Mouse (Mus musculus): Measurements from ENCODE around the gene Ifi206. TPM values are rescaled to one million over a fixed set of nuclear protein-coding genes. Genes with fewer than 3 reads are reported as not detected.
"Not testable (repeated sequence)": the region's sequence is repeated elsewhere in the genome, so short reads cannot be mapped to it uniquely, and the experiment has no call there.

The Ifi206 gene
- 0.08 TPM in 1 of 2 replicates, not detected in the other for polyA plus RNA-seq (2014; fragmentation: Nextera tagmentation; extraction: Ambion mirVana)

- not testable (repeated sequence) for H3K9me3 ChIP-seq (replicated peaks; ENCODE audit: control insufficient read depth, low read length); H3K9ac ChIP-seq (ENCODE audit: low read length); H3K27ac ChIP-seq (ENCODE audit: low read depth, low read length); H3K36me3 ChIP-seq (ENCODE audit: control insufficient read depth, insufficient read depth, low read length); H3K4me3 ChIP-seq (ENCODE audit: low read depth, low read length); H3K4me2 ChIP-seq (ENCODE audit: low read length); DNase-seq (ENCODE audit: low spot score); ATAC-seq; H3K4me1 ChIP-seq (ENCODE audit: control insufficient read depth, insufficient read depth, low read length); H3K27me3 ChIP-seq (replicated peaks; ENCODE audit: control insufficient read depth, insufficient read depth, low read length)
- 83% methylated on average over 3 of the region's 3 CpGs for WGBS
Measured at GRCm38 (mm10) chr1:173490812-173491480, at the start of gene Ifi206. Ifi206 (minus strand) TSS chr1:173491041.

GRCm38 (mm10) chr1:173535791-173536190 lies 45.0 kb upstream of the Ifi206 start, which contains the start of gene Ifi214:
Ifi214 (minus strand) TSS chr1:173535957.
- H3K27ac ChIP-seq (ENCODE audit: low read depth, low read length); H3K9me3 ChIP-seq (replicated peaks; ENCODE audit: control insufficient read depth, low read length); H3K4me2 ChIP-seq (ENCODE audit: low read length); ATAC-seq; H3K4me3 ChIP-seq (ENCODE audit: low read depth, low read length); DNase-seq (ENCODE audit: low spot score); H3K27me3 ChIP-seq (replicated peaks; ENCODE audit: control insufficient read depth, insufficient read depth, low read length); H3K36me3 ChIP-seq (ENCODE audit: control insufficient read depth, insufficient read depth, low read length); H3K4me1 ChIP-seq (ENCODE audit: control insufficient read depth, insufficient read depth, low read length); H3K9ac ChIP-seq (ENCODE audit: low read length): not testable (repeated sequence)
- 89% methylated on average over 3 of the region's 3 CpGs for WGBS

- Histone ChIP-seq H3K36me3 (ENCODE audit: control insufficient read depth, insufficient read depth, low read length) (no peaks in the 10 kb centered on the region), H3K9me3 (replicated peaks; ENCODE audit: control insufficient read depth, low read length) (no peaks in the 10 kb centered on the region), H3K9ac (ENCODE audit: low read length) (no peak overlapping the region), H3K4me1 (ENCODE audit: control insufficient read depth, insufficient read depth, low read length) (no peaks in the 10 kb centered on the region), H3K4me2 (ENCODE audit: low read length) (no peak overlapping the region), H3K27me3 (replicated peaks; ENCODE audit: control insufficient read depth, insufficient read depth, low read length) (no peaks in the 10 kb centered on the region), H3K4me3 (ENCODE audit: low read depth, low read length) (no peak overlapping the region), H3K27ac (ENCODE audit: low read depth, low read length) (no peak overlapping the region)
- DNase-seq (ENCODE audit: low spot score), result no peak
- ATAC-seq, result no peak
Measured at GRCm38 (mm10) chr1:173521452-173521851, 30.6 kb upstream of the Ifi206 start.

- not testable (repeated sequence) for H3K27me3 ChIP-seq (replicated peaks; ENCODE audit: control insufficient read depth, insufficient read depth, low read length); H3K36me3 ChIP-seq (ENCODE audit: control insufficient read depth, insufficient read depth, low read length); H3K9ac ChIP-seq (ENCODE audit: low read length); ATAC-seq; DNase-seq (ENCODE audit: low spot score); H3K9me3 ChIP-seq (replicated peaks; ENCODE audit: control insufficient read depth, low read length); H3K27ac ChIP-seq (ENCODE audit: low read depth, low read length); H3K4me1 ChIP-seq (ENCODE audit: control insufficient read depth, insufficient read depth, low read length); H3K4me2 ChIP-seq (ENCODE audit: low read length); H3K4me3 ChIP-seq (ENCODE audit: low read depth, low read length)
- 91% methylated on average over 2 of the region's 2 CpGs for WGBS
Measured at GRCm38 (mm10) chr1:173510595-173510994, 19.8 kb upstream of the Ifi206 start.

- not testable (repeated sequence) for DNase-seq (ENCODE audit: low spot score); H3K36me3 ChIP-seq (ENCODE audit: control insufficient read depth, insufficient read depth, low read length); H3K4me1 ChIP-seq (ENCODE audit: control insufficient read depth, insufficient read depth, low read length); H3K9me3 ChIP-seq (replicated peaks; ENCODE audit: control insufficient read depth, low read length); H3K9ac ChIP-seq (ENCODE audit: low read length); H3K27me3 ChIP-seq (replicated peaks; ENCODE audit: control insufficient read depth, insufficient read depth, low read length); ATAC-seq; H3K4me2 ChIP-seq (ENCODE audit: low read length); H3K4me3 ChIP-seq (ENCODE audit: low read depth, low read length); H3K27ac ChIP-seq (ENCODE audit: low read depth, low read length)
Measured at GRCm38 (mm10) chr1:173491483-173491882, 642 bp upstream of the Ifi206 start.

GRCm38 (mm10) chr1:173481182-173481574 lies 9.7 kb downstream of the Ifi206 start:
- not testable (repeated sequence) for H3K27me3 ChIP-seq (replicated peaks; ENCODE audit: control insufficient read depth, insufficient read depth, low read length); H3K36me3 ChIP-seq (ENCODE audit: control insufficient read depth, insufficient read depth, low read length); ATAC-seq; H3K4me3 ChIP-seq (ENCODE audit: low read depth, low read length); H3K27ac ChIP-seq (ENCODE audit: low read depth, low read length); H3K4me1 ChIP-seq (ENCODE audit: control insufficient read depth, insufficient read depth, low read length); H3K4me2 ChIP-seq (ENCODE audit: low read length); H3K9me3 ChIP-seq (replicated peaks; ENCODE audit: control insufficient read depth, low read length); H3K9ac ChIP-seq (ENCODE audit: low read length); DNase-seq (ENCODE audit: low spot score)
- 84% methylated on average over 3 of the region's 3 CpGs for WGBS

GRCm38 (mm10) chr1:173480399-173481181 lies 10.3 kb downstream of the Ifi206 start:
- H3K27ac ChIP-seq (ENCODE audit: low read depth, low read length); H3K4me3 ChIP-seq (ENCODE audit: low read depth, low read length); DNase-seq (ENCODE audit: low spot score); H3K9me3 ChIP-seq (replicated peaks; ENCODE audit: control insufficient read depth, low read length); H3K4me2 ChIP-seq (ENCODE audit: low read length); H3K36me3 ChIP-seq (ENCODE audit: control insufficient read depth, insufficient read depth, low read length); H3K4me1 ChIP-seq (ENCODE audit: control insufficient read depth, insufficient read depth, low read length); H3K27me3 ChIP-seq (replicated peaks; ENCODE audit: control insufficient read depth, insufficient read depth, low read length); H3K9ac ChIP-seq (ENCODE audit: low read length); ATAC-seq: not testable (repeated sequence)
- 89% methylated on average over 5 of the region's 5 CpGs for WGBS

- Histone ChIP-seq H3K9ac (ENCODE audit: low read length) (no peak overlapping the region), H3K9me3 (replicated peaks; ENCODE audit: control insufficient read depth, low read length) (no peaks in the 10 kb centered on the region), H3K27me3 (replicated peaks; ENCODE audit: control insufficient read depth, insufficient read depth, low read length) (no peaks in the 10 kb centered on the region), H3K4me2 (ENCODE audit: low read length) (no peak overlapping the region), H3K27ac (ENCODE audit: low read depth, low read length) (no peak overlapping the region), H3K36me3 (ENCODE audit: control insufficient read depth, insufficient read depth, low read length) (no peaks in the 10 kb centered on the region), H3K4me1 (ENCODE audit: control insufficient read depth, insufficient read depth, low read length) (no peaks in the 10 kb centered on the region), H3K4me3 (ENCODE audit: low read depth, low read length) (no peak overlapping the region)
- ATAC-seq (peak; percentile 12; the same call in 1 of the 2 replicates), DNase-seq (ENCODE audit: low spot score) (no peak)
- 91% methylated on average over 5 of the region's 5 CpGs for WGBS
Measured at GRCm38 (mm10) chr1:173456761-173457160, 34.1 kb downstream of the Ifi206 start.

- ATAC-seq, result peak; percentile 88
- Histone ChIP-seq H3K27ac (ENCODE audit: low read depth, low read length) (no peak overlapping the region), H3K27me3 (replicated peaks; ENCODE audit: control insufficient read depth, insufficient read depth, low read length) (no peaks in the 10 kb centered on the region), H3K9ac (ENCODE audit: low read length) (no peak overlapping the region), H3K9me3 (replicated peaks; ENCODE audit: control insufficient read depth, low read length) (no peaks in the 10 kb centered on the region), H3K4me1 (ENCODE audit: control insufficient read depth, insufficient read depth, low read length) (no peaks in the 10 kb centered on the region), H3K4me3 (ENCODE audit: low read depth, low read length) (no peak overlapping the region), H3K36me3 (ENCODE audit: control insufficient read depth, insufficient read depth, low read length) (no peaks in the 10 kb centered on the region), H3K4me2 (ENCODE audit: low read length) (no peak overlapping the region)
- 46% methylated on average over 7 of the region's 7 CpGs for WGBS
- DNase-seq (ENCODE audit: low spot score), result peak; percentile 79
Measured at GRCm38 (mm10) chr1:173456139-173456754, 34.6 kb downstream of the Ifi206 start.
